Mouse (Mus musculus) c-Kit-positive CD71-negative TER-119-negative erythroid progenitor cells, embryonic 14.5 days (primary cell): ENCODE data around the gene Eya2.

Experiments used
- DNase-seq: peaks from one replicate; pipeline ENCODE4 v3.0.0-alpha.2; 2013; ENCODE audit warnings: low read depth

Gene Eya2

DNA sequence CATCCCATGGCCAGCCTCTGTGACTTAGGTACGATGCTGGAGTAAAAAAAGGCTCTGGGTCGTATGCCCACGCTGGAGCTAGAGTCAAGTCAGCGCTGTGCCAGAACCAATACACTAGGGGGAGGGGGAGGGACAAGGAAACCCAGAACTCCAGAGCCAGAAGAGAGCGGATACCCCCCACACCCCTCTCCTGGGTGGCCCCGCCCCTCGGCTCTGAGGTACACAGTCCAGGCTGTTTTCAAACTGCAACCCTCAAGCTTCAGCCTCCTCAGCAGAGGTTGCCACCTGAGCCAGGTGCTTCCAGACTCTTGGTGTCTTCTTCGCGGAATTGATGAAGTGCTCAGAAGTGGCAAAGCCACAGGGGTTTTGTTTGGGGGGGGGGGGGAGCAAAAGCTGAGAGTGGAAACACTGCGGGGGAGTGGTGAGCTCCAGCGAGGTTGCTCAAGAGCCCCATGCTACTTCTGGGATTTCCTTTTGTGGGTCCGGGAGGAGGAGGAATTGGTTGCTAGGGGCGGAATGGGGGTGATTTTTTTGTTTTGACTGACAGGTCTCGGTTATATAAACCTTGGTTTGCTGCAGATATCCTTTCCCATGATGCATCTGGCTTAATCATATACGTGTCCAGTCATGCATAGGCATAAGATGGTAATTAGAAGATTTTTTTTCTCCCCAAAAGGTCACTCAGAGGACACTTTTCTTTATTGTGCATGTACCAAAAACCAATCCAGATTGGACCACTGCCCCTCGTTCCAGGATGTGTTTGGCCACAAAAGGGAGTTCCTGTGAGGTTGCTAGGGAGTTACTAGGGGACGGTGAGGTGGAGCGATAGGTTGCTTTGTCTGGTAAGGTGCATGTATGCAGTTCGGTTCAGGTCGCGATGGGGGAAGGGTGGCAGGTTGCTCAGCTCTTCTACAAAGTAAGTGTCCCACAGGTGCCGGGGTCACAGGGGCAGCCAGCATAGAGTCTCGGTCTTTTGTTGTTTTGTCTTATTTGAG lies 122.6 kb downstream of the Eya2 start:
- DNase-seq = no peak

DNA sequence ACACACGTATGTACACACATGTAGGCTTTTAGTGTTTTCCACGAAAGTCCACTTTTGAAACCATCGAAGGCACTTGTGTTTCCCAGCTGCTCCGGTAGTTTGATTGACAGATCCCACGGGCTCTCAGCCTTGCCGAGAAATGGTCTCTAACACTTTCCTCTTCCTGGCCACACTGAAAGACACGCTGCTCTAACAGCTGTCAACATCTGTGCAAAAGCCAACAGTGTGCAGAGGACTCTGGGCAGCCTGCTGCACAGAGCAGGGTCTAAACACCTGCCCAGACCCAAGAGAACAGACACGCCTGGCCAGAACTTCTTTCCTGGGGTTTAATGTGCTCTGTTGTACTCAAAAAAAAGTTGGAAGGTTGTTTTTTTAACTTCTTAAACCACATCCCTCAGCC lies 124.5 kb downstream of the Eya2 start:
- no peak for DNase-seq

DNA sequence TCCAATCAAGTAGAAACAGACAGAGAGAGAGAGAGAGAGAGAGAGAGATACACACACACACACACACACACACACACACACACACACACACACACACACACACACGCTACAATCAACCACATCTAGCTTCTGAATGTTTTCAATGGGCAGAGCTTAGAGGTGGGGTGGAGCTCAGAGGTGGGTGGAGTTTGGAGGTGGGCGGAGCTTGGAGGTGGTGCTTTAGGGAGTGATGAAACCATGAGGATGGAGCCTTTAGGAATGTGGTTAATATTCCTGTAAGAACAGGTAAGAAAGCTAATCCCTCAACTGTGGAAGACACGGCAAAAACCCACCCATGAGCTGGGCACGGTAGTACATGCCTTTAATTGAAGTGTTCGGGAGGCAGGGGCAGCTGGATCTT lies 127.1 kb downstream of the Eya2 start:
- no peak for DNase-seq

DNA sequence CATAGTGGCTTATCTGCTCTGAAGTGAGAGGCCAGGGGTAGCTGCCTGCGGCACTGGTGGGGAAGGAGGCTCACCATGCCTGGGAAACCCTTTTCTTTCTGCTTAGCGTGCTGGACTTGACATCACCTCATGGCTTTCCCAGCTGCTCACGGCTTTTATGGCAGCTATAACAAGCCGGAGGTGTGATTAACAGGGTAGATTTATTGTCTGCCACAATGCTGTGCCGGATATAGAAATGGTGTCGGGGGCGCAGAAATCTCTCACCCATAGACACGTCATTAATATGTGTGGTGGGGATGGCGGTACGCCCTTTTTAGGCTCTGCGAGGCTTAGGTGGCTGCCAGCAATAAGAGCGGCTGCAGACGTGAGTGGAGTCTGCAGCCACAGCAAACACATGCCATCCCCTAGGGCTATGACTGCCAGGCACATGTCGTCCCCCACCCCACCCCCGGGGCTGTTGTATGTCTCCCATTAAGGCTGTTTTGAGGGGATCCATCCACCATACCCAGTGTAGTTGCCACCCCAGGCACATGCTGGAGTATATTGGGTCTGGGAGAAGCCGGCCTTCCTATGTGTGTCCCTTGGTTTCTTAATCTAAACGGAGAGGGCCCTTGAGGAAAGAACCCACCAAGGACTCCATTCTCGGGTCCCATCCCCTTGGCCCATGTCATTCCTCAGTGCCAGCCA lies 137.9 kb downstream of the Eya2 start:
- no peak for DNase-seq

DNA sequence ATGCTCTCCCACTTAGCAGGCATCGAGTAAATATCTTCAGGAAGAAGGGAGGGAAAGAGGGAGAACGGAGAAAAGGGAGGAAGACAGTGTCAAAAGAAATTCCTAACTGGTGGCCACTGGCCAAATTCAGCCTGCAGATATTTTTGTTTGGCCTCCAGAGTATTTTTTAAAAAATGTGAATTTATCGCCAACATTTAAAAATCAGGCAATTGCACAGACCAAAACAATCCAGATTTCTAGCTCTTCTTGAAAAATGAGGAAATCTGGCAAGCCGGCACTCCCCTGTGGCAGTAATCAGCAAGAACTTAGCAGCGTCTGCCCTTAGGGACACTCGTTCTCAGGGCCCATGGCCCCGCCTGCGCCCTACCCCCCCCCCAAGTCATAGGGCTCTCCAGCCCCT lies 138.9 kb downstream of the Eya2 start:
- DNase-seq = no peak

DNA sequence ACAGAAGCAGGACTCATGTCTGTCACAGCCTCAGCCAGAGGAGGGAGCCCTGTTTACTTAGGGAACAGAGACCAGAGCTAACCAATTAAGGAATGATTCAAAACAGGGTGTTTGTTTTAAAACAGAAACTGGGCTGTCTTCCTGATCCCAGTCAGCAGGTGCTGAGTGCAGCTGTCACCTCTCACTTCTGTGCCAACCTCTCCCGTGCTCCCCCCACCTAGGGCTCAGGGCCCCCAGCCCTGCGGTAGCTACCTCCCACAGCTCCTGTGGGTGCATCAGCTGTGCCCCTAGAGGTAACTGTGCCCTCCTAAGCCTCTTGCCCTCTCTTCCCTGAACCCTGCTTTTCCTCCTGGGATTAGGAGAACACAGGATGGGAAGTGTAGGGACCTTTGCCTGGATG lies 141.5 kb downstream of the Eya2 start:
- DNase-seq = no peak

DNA sequence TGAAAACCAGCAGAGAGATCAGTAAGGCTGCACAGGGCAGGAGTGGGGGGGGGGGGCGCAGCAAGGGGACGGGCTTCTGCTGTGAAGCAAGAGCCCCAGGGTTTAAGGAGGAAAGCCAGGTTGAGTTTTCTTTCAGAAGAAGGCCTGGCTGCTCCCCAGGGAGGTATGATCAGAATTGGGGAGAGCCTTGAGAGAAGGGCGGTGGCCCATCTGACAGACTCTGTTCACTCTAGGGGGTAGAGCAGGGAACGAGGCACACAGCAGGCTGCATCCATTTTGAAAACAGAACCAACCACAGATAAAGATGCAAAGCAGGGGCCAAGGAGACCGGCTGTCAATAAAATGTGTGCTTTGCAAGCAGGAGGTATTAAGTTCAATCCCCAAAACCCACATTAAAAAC lies 145.5 kb downstream of the Eya2 start:
- no peak for DNase-seq

DNA sequence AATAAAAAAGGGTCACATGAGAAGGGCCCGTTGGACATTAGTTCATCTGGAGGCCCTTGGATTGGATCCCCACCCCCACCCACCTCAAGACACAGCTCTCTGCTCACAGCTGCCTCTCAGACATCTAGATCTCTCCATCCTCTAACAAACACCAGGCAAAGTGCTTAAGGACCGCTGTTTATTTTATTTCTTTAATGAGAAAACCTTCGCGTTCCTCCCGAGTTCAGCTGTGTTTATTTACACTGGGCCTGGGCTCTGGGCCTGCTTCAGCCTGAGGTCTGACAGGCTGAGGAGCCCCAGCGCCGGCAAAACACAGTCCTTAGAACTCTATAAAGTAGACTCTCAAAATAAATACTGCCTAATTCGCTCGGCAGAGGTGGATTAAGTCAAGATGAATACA lies 146.2 kb downstream of the Eya2 start:
- no peak for DNase-seq

DNA sequence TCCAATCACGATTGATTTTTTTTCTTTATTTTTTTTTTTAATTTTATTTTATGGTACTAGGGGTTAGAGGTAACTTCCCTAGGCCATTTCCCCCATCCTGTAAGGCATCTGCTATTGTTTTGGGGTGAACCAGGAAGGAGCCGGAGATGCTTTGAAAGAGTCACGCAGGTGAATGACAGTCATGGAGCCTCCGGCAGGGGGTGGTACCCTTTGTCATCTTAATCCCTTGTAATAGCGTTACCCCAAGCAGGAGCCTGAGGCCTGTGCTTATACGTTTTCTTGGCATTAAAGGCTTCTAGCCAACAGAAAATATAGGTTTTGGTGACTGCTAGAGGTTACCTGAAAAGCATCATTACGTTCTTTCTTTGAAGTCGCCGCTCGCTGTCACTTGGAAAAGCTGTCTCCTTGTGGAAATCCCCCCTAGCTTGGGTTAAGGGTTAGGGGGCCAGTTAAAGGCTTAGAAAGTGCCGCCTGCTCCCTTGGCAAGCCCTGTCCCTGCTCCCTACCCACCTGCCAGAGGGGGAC lies 146.8 kb downstream of the Eya2 start:
- no peak for DNase-seq

DNA sequence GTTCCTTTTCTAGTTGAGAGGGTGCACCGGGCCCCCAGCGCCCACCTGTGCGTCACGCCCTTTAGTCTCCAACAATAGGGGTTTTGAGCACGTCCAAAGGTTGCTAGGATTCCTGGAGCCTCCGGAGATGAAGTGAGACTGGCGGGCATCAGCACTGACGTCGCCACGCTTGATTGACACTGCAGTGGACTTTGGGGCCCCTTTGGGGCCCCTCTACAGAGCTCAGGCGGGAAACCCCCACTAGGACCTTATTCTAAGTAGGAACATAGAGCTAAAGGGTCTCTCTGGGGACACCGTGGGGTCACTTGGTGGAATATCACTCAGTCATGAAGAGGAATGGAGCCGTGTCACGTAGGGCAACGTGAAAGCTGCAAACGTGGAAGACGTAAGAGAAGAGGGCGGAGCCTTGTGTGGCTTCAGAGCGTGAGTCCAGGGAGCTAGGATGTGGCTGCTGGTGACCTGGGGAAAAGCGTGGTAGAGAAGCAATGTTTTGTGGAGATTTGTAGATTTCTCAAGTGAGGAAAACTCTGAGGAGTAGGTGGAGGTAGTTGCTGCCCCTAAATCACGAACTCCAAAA lies 147.5 kb downstream of the Eya2 start:
- no peak for DNase-seq

DNA sequence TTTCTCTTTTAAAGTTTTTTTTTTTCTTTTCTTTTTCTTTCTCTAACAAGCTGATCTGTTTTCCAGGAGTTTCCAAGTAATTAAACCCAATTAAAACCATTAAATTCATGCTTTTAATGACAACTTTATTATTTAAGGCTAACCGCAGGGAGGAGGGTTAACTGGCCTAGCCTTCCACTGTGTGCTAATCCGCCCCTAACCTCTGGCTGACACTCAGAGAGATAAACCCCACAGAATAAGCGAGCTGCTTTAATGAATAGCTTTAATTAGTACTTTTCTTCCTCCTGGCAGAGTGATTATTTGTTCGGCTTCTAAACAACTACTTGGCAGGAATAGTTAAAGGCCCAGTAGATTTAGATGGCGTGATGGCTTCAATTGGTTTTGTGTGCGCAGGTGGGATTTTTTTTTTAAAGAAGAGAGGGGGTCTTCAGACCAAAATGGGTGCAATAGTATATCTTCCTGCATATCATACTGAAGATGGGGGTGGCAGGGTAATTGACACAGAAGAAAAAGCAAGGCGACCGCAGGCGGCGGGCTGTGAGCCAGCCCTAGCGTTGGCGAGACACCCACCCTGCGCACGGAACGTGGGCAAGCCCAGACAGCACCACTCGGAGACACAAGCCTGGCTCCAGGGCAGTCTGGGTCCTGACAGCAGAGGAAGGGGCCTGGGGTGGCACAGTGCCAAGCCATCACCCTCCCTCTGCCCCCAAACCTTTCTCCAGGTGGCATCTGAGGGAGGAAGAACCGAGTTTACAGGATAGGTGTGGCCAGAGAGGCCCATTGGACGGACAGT lies 150.7 kb downstream of the Eya2 start:
- DNase-seq = no peak

DNA sequence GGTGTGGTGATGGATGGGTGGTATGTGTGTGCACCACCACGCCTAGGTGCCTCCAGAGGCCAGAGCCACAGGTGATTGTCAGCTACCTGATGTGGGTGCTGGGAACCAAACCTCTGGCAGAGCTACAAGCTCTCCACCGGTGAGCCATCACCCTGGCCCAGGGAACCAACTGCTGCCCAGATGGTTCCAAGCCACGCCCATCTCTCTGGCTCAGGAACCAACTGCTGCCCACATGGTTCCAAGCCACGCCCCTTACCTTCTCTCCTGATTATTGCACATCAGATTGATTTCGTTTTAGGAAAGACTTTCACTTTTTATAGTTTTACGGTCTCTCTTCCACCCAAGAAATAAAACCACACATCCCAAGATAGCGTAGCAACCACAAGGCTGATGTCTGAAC lies 153.1 kb downstream of the Eya2 start:
- DNase-seq = no peak

DNA sequence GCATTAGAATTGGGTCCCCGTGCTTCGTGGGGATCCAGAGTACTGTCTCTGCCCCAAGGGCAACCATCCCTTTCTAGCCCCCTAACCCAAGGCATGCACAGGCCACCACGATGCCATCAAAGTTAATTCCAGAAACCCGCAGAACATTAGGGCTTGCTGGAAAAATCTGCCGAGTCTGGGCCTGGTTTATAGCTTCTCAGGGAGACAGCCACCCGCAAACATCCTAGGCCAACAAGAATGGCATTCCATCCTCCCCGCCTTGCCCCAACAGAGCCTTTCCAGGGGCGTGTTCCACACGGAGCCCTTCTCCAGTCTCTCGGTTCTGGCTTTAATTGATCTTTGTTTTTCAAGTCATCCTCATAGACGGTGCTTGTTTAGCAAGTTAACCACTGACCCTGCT lies 153.6 kb downstream of the Eya2 start:
- DNase-seq = no peak

DNA sequence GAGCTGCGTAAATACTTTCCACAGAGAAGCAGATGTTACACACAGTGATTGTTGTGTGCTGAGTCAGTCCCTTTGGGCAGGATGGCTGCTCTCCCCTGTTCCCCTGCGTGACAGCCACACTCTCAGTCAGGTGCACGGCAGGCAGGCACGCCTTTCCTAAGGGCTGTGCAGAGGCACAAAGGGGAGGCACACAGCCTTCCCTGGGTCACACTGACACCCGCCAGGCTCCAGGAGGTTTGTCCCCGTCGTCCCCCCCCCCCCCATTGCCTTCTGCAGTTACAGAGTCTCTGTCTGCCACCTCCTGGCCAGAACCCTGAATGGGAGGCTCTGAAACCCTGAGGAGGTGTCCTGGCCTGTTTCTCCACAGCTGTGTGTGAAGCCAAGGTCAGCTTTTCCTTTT lies 156.2 kb downstream of the Eya2 start:
- no peak for DNase-seq

DNA sequence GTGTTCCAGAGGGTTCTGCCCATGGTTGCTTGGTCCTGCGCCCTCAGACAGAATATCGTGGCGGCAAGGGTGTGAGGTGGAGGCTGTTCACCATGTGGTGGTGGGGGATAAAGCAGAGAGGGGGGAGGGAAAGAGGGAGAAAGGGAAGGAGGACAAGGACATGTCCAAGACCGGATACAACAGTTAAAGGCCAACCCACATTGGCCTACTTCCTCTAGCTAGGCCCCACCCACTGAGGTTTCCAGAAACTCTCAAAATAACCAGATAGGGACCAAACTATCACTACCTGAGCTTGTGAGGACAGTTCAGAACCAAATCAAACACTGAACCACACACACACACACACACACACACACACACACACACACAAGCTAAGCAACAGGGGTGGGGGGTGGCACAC lies 157.9 kb downstream of the Eya2 start:
- no peak for DNase-seq

DNA sequence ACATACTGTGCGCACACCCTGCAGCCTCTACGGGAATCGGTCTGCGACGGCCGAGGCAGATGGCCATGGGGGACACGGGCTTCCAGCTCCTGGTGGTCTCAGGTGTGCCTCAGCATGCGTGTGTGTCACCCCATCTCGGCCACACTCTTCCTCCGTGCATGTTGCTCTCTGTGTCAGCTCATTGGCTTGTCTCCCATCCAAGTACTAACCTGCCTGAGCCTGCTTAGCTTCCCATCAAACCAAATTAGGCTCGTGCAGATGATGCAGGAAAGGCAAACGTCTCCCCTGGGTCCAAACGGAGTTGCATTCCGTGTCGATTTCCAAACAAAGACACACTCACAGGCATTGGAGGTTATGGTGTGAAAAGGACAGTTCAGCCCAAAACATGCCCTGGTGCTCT lies 163.0 kb downstream of the Eya2 start:
- DNase-seq = no peak

DNA sequence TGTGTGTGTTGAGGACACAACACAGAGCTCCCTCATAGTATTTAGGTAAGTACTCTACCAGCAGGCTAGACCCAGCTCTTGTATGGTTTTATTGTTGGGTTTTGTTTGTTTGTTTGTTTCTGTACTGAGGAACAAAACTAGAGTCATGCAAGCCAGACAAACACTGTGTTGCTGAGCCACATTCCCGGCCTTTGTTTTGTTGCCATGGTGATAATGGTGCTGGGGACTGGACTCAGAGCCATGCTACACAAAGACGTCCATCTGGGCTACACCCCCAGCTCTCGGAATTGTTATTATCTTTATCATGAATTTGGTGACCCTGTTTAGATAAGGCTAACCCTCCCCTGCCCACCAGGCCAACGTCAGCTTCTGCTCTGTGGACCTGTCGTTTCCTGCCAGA lies 163.7 kb downstream of the Eya2 start:
- DNase-seq = no peak

DNA sequence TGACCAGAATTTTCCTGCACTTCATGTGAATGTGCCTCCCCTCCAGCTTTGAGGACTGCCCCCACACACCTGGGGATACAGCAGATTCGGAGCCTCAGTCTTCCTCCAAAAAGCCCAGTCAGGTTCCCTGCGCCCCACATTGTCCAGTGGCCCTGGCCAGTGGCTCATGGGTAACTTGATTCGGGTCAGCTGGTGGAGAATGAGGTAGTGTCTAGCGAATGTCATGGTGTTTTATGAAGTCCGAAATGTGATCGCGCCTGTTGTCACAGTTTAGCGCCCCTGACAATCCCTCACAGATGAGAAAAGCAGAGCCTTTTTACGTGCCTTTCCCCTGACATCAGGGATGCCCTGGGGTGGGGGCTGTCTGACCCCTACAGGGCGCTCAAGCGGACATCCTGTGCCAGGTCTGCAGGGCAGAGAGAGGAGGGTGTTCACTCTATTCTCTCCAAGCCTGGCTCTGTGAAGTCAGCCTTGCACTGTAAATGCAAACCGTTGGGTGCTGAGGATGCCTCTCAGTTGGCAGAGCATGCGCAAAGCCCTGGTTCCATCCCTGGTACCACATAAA lies 164.7 kb downstream of the Eya2 start:
- no peak for DNase-seq

DNA sequence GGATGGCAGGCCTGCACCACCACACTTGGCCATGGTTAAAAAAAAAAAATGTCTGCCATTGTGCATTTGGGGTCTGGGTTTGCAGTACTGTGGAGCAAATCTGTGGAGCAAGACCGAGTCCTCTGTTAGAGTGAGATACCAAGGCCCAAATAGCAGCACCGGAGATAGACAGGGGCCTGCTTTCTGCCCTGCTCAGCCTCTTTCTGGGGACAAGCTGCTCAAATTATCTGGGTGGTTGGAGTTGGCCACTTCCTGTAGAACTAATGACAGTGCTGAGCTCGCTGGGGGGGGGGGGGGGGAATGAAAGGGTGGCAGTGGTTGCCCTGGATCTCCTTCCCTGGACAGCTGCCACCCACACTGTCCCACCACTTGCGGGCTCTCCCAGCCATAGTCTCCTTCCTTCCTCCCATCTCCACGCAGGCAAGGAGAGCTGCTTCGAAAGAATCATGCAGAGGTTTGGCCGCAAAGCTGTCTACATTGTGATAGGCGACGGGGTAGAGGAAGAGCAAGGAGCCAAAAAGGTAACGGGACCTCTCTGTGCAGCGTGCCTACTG lies 174.1 kb downstream of the Eya2 start:
- no peak for DNase-seq

DNA sequence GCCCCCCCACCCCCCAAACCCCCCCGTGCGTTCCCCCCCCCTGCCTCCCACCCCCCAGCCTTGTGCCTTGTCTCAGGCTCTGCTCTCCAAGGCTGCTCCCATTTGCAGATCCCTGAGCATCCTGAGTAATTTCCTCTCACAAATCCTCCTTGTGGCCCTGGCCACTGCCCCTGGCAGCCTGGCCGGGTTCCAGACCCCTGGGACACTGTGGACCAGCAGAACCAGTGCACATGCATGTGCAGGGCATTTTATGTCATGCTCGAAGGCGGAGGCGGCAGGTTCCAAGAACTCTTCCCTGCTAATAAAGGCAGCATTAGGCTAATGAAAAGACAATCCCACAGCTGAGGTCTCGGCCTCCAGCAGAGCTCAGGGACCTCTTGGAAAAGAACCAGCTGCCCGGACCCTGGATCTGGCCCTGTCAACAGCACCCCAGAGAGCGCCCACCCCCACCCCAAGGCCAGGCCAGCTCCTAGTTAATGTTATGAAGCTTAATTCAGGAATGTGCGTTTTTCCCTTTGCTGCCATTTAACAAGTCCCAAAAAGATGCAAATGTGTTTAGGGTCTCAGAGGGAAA lies 174.6 kb downstream of the Eya2 start:
- DNase-seq = no peak

DNA sequence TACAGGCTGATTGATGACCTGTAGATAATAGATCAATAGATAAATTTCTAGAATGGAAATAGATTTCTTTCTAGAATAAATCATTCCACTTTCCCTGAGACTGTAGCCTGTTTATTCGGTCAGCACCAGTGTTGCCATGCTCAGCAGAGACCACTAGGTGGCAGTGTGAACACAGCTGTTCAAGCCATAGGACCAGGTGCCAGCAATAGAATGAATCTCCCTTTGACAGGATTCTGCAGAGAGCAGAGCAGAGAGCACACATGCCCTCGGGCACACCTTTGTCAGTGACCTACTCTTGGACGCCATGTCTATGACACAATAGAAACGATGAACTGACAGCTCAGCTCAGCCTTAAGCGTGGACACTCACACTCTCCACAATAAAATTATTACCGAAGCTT lies 184.1 kb downstream of the Eya2 start:
- peak; percentile 65 for DNase-seq
